Mouse (Mus musculus) retina, adult 2 months (tissue): ENCODE measurements around the gene Dnajb5.
"Not testable (repeated sequence)": the region's sequence is repeated elsewhere in the genome, so short reads cannot be mapped to it uniquely, and the experiment has no call there.

Experiments used
- DNase-seq: peaks from one replicate; pipeline ENCODE4 v3.0.0-alpha.2; 2012; ENCODE audit warnings: low read depth, low spot score

Dnajb5 gene

DNA sequence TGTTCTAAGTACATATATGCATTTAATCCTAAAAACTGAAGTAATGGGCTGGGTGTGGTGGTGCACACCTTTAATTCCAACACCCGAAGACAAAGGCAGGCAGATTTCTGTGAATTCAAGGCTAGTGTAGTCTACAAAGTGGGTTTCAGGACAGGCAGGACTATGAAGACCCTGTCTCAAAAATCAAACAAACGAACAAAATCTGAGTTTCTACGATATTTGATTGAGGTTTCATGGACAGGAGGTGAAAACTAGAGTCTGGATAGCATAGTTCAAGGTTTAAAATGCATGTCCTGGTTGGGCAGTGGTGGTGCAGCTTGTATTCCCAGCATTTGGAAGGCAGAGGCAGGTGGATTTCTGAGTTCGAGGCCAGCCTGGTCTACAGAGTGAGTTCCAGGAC lies 19.7 kb downstream of the Dnajb5 start, which contains the start of gene 1700022I11Rik:
1700022I11Rik (plus strand) TSS at position 301 of the 400 bp plus-strand sequence.
- no peak for DNase-seq

DNA sequence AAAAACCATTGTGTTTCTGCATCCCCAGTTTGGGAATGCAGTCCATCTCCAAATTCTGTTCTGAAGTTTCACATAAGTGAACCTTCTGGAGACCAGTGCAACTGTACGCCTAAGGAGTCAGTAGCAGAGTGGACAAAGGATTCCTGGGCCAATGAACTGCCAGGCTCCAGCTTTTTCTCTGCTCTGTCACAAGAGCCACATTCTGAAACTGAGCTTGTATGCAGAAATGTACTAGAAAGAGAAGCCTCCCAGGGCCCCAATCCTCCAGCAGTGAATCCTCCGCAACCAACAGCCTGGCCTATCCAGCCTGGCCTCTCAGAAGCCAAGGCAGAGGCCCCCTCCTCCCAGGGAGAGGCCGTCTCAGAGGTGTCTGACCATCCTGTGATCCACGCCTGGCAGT lies 23.3 kb downstream of the Dnajb5 start:
- DNase-seq: no peak

GRCm38 (mm10) chr4:42973868-42974267 lies 24.3 kb downstream of the Dnajb5 start:
- DNase-seq: no peak

GRCm38 (mm10) chr4:42978062-42978461 lies 28.4 kb downstream of the Dnajb5 start:
- DNase-seq: no peak

- not testable (repeated sequence) for DNase-seq
Observed at GRCm38 (mm10) chr4:42980467-42980866, 30.9 kb downstream of the Dnajb5 start.

DNA sequence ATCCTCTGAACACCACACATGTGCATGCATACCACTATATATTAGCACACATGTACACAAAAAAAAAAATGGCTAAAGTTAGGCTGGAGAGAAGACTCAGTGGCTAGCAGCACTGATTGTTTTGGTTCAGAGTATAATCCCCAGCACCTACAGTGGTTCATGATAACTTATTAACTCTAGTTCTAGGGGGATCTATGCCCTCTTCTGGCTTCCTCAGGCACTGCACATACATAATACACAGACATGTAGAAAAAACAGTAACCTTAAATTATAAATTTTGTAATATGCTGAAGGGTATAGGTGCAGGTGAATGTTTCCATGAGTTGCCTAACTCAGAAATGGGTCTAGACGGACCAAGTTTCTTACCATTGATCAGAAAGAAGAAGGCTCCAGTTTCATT lies 38.7 kb downstream of the Dnajb5 start:
- no peak for DNase-seq

DNA sequence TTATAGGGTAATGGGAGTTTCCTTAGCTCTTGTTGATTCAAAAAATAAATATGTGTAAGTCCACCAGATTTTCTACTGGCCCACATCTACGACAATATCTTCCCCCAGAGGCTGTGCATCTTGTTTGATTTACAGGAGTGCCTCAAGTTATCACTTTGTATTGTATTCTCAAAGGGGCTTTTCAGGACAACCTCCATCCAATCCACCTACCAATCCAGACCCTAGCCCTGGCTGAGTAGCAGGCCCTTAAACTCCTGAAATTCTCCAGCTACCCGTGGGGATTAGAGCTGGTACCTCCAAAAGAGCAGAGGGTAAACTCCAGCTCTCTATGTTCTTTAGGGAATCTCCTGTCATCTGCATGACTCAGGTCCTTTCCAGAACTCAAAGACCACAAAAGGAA lies 48.4 kb downstream of the Dnajb5 start:
- DNase-seq: no peak

GRCm38 (mm10) chr4:42999451-43000140 lies 50.0 kb downstream of the Dnajb5 start:
- DNase-seq: peak; percentile 43

- peak; percentile 97 for DNase-seq
Observed at GRCm38 (mm10) chr4:43000141-43000986, 50.8 kb downstream of the Dnajb5 start, which contains the start of gene Vcp. Gene Vcp (minus strand): TSS chr4:43000507.

DNA sequence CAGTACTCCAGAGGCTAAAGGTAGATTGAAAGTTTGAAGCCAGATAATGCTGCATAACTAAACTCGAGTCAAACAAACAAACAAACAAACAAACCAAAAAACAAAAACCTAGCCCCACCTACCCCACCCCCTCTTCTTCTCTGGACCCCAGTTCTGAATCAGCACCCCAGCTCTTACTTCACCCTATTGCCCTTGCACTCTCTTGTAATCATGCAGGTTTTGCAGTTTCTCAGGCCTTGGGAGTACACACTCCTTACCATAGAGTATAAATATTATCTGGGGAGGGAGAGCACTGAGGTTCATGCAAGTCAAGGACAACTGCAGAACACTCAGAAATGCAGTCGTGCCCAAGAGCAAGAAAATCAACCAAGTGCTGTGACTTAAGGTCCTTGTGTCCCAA lies 51.7 kb downstream of the Dnajb5 start:
- DNase-seq: no peak

DNA sequence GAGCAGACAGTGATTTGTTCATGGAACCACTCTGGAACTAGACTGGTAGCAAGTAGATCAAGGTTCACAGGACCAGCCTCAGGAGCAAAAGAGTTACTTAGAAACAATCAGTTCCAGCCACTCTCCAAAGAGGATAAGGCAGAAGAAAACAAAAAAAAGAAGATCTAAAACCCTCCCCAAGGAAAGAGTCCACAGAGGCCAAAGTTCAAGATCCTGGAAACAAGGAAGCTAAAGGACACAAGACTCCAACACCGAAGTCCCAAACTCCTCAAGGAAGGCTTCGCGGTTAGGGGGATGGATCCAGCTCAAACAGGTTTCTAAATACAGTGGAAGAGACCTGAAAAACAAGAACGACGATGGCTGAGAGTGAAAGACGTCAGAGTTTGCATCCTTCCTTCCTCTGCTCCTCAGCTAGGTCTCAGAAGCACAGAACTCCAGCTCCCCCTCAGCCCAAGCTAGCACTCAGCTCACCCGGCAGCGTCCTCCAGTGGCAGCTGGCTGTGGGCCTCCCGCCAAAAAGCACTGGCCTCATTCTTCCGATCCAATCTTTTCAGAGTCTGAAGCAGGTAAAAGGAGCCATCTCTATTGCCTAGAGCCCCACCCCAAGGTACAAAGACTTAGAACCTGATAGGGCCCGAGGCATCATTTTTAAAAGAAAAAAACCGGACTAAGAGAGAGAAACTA lies 53.3 kb downstream of the Dnajb5 start:
- no peak for DNase-seq

- DNase-seq: no peak
Observed at GRCm38 (mm10) chr4:43004951-43005350, 55.3 kb downstream of the Dnajb5 start.

DNA sequence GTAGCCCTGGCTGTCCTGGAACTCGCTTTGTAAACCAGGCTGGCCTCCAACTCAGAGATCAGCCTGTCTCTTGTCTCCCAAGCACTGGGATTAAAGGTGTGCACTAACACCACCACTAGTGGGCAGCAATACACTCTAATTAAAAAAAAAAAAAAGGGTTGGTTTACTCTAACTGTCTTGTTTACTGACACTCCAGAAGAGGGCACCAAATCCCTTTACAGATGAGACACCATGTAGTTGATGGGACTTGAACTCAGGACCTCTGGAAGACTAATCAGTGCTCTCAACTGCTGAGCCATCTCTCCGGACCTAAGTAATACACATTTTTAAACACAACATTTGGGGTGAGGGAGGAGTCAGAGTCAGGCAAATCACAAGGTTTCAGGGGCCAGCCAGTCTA lies 56.2 kb downstream of the Dnajb5 start:
- no peak for DNase-seq
